Mouse (Mus musculus) ES-Bruce4 (cell line): ENCODE results near the gene Tgfb1i1. TPM values are rescaled to one million over a fixed set of nuclear protein-coding genes. Genes with fewer than 3 reads are reported as not detected.

Experiments used
- H3K27ac ChIP-seq: 2 replicates; pipeline ENCODE4 v1.5.1; 2012; ENCODE audit warnings: low read length, inconsistent platforms; ENCODE audit not compliant: insufficient read depth
- H3K27me3 ChIP-seq: 2 replicates; pipeline ENCODE4 v1.6.1; 2012; ENCODE audit warnings: mild to moderate bottlenecking, low read length, inconsistent platforms; ENCODE audit not compliant: control insufficient read depth, poor library complexity, insufficient read depth, severe bottlenecking
- H3K36me3 ChIP-seq: 2 replicates; pipeline ENCODE4 v1.6.1; 2012; ENCODE audit warnings: inconsistent platforms, mild to moderate bottlenecking, low read length, moderate library complexity; ENCODE audit not compliant: control insufficient read depth, poor library complexity, insufficient read depth, severe bottlenecking
- H3K4me1 ChIP-seq: one replicate; pipeline ENCODE4 v1.8.1; 2011; ENCODE audit warnings: low read length; ENCODE audit not compliant: control insufficient read depth, insufficient read depth
- H3K4me3 ChIP-seq: 2 replicates; pipeline ENCODE4 v1.5.1; 2011; ENCODE audit warnings: low read depth, mild to moderate bottlenecking, low read length
- H3K9ac ChIP-seq: 2 replicates; pipeline ENCODE4 v1.6.1; 2012; ENCODE audit warnings: low read depth, mild to moderate bottlenecking, inconsistent platforms; ENCODE audit not compliant: poor library complexity, severe bottlenecking
- H3K9me3 ChIP-seq: replicated peaks from 2 replicates; pipeline ENCODE4 v1.6.1; 2012; ENCODE audit warnings: mild to moderate bottlenecking, low read length, inconsistent platforms; ENCODE audit not compliant: control insufficient read depth, poor library complexity, insufficient read depth, severe bottlenecking
- CTCF ChIP-seq: IDR thresholded peaks from one replicate; pipeline ENCODE4 v1.8.1; 2011; ENCODE audit warnings: low read depth, low read length
- EP300 ChIP-seq: IDR thresholded peaks from 2 replicates; pipeline ENCODE4 v1.6.1; 2011; ENCODE audit warnings: low read depth, low read length; ENCODE audit not compliant: insufficient read depth
- POLR2A ChIP-seq: IDR thresholded peaks from one replicate; pipeline ENCODE4 v1.8.1; 2011; ENCODE audit warnings: low read length; ENCODE audit not compliant: insufficient read depth
- polyA plus RNA-seq: library from polyadenylated mRNA; stranded (reverse); fragments of >200 nt; gene quantifications from 2 replicates; pipeline ENCODE4 v1.2.4, GENCODE M21; 2011; ENCODE audit warnings: low read depth; ENCODE audit not compliant: missing spikeins, insufficient read depth, insufficient read length

Gene Tgfb1i1
- polyA plus RNA-seq, 1 experiment = 6.0 TPM

GRCm38 (mm10) chr7:128208187-128208586, 38.4 kb upstream of the Tgfb1i1 start:
- TF ChIP-seq CTCF = peak; percentile 61
- TF ChIP-seq POLR2A = no peak
- no peak overlapping the region for H3K9ac ChIP-seq
- H3K4me3 ChIP-seq = no peak overlapping the region
- no peak overlapping the region for H3K27ac ChIP-seq
- H3K9me3 ChIP-seq = no peaks in the 10 kb centered on the region
- no peaks in the 10 kb centered on the region for H3K27me3 ChIP-seq
- H3K36me3 ChIP-seq = no peaks in the 10 kb centered on the region
- H3K4me1 ChIP-seq = no peaks in the 10 kb centered on the region

- Histone ChIP-seq H3K4me1 (no peaks in the 10 kb centered on the region), H3K27ac (no peak overlapping the region), H3K36me3 (no peaks in the 10 kb centered on the region), H3K9me3 (no peaks in the 10 kb centered on the region), H3K27me3 (no peaks in the 10 kb centered on the region), H3K9ac (no peak overlapping the region), H3K4me3 (no peak overlapping the region)
- TF ChIP-seq CTCF = no peak
- TF ChIP-seq EP300 = no peak
- TF ChIP-seq POLR2A = no peak
These were observed 36.8 kb upstream of the Tgfb1i1 start for GRCm38 (mm10) chr7:128209826-128210225.

- no peak overlapping the region for H3K9ac ChIP-seq
- TF ChIP-seq CTCF (no peak), EP300 (no peak), POLR2A (no peak)
These were observed 26.7 kb upstream of the Tgfb1i1 start for GRCm38 (mm10) chr7:128219952-128220351.

GRCm38 (mm10) chr7:128220936-128221335, 25.7 kb upstream of the Tgfb1i1 start:
- Histone ChIP-seq H3K27ac (no peak overlapping the region), H3K4me1 (no peaks in the 10 kb centered on the region), H3K36me3 (no peaks in the 10 kb centered on the region), H3K4me3 (no peak overlapping the region), H3K9ac (no peak overlapping the region), H3K27me3 (no peaks in the 10 kb centered on the region), H3K9me3 (no peaks in the 10 kb centered on the region)
- no peak for TF ChIP-seq POLR2A

More at GRCm38 (mm10) chr7:128219952-128220351, 26.7 kb upstream of the Tgfb1i1 start:
- Histone ChIP-seq H3K36me3 (no peaks in the 10 kb centered on the region), H3K27ac (no peak overlapping the region), H3K27me3 (no peaks in the 10 kb centered on the region), H3K4me3 (no peak overlapping the region), H3K9me3 (no peaks in the 10 kb centered on the region), H3K4me1 (no peaks in the 10 kb centered on the region)

- H3K4me3 ChIP-seq = no peak overlapping the region
- no peak overlapping the region for H3K27ac ChIP-seq
- H3K27me3 ChIP-seq = no peaks in the 10 kb centered on the region
- H3K4me1 ChIP-seq = peaks cover 4% of the 10 kb centered on the region
- H3K36me3 ChIP-seq = no peaks in the 10 kb centered on the region
- no peak overlapping the region for H3K9ac ChIP-seq
- no peaks in the 10 kb centered on the region for H3K9me3 ChIP-seq
- TF ChIP-seq POLR2A (no peak), EP300 (0 out of 2 replicates have a peak, but pooled peaks have one; percentile 43), CTCF (no peak)
These were observed 14.9 kb upstream of the Tgfb1i1 start for GRCm38 (mm10) chr7:128231741-128232140.

GRCm38 (mm10) chr7:128234796-128235195, 11.8 kb upstream of the Tgfb1i1 start:
- no peaks in the 10 kb centered on the region for H3K36me3 ChIP-seq
- H3K9me3 ChIP-seq = no peaks in the 10 kb centered on the region
- H3K27me3 ChIP-seq = no peaks in the 10 kb centered on the region
- H3K27ac ChIP-seq = no peak overlapping the region
- H3K9ac ChIP-seq = no peak overlapping the region
- H3K4me1 ChIP-seq = peaks cover 5% of the 10 kb centered on the region
- TF ChIP-seq EP300 (no peak), POLR2A (no peak), CTCF (no peak)
- no peak overlapping the region for H3K4me3 ChIP-seq
